Mouse (Mus musculus) regulatory T cell (primary cell): ENCODE measurements around the gene Parg.
"Not testable (repeated sequence)": the region's sequence is repeated elsewhere in the genome, so short reads cannot be mapped to it uniquely, and the experiment has no call there.

Source experiments
- in situ Hi-C: fragments of 300-600 bp; cut with MboI, MseI; formaldehyde crosslinking; loops from one replicate; pipeline ENCODE4 v1.15.1; 2025; ENCODE audit warnings: high pct_unique_total_duplicates

The Parg gene

GRCm38 (mm10) chr14:32176590-32176989 is 25.2 kb upstream of the Parg start:
- in situ Hi-C loops, result not testable (repeated sequence)

GRCm38 (mm10) chr14:32179393-32180195 is 22.2 kb upstream of the Parg start:
- in situ Hi-C loops, result no loop called here

- in situ Hi-C loops, result no loop called here
These were observed 20.9 kb upstream of the Parg start for GRCm38 (mm10) chr14:32180861-32181260.

GRCm38 (mm10) chr14:32183846-32184245 is 17.9 kb upstream of the Parg start:
- in situ Hi-C loops, result no loop called here

- in situ Hi-C loops, result no loop called here
These were observed 10.9 kb upstream of the Parg start for GRCm38 (mm10) chr14:32190627-32191391.

GRCm38 (mm10) chr14:32191926-32192325 is 9.8 kb upstream of the Parg start:
- in situ Hi-C loops, result no loop called here

- in situ Hi-C loops, result no loop called here
These were observed 9.3 kb upstream of the Parg start for GRCm38 (mm10) chr14:32192437-32192836.

GRCm38 (mm10) chr14:32193557-32193956 is 8.2 kb upstream of the Parg start:
- in situ Hi-C loops, result not testable (repeated sequence)

GRCm38 (mm10) chr14:32201354-32201753 is 395 bp upstream of the Parg start:
- in situ Hi-C loops, result loop anchor here (25.0 kb wide), 1 partner anchor 1164 kb away; no protein-coding TSS in a partner anchor

- in situ Hi-C loops, result loop anchor here (5.0 kb wide), 1 partner anchor 246 kb away; no protein-coding TSS in a partner anchor
These were observed 24.9 kb downstream of the Parg start for GRCm38 (mm10) chr14:32226601-32227000.

- in situ Hi-C loops, result loop anchor here (5.0 kb wide), 1 partner anchor 243 kb away; no protein-coding TSS in a partner anchor
These were observed 27.2 kb downstream of the Parg start for GRCm38 (mm10) chr14:32228996-32229395.

- in situ Hi-C loops, result no loop called here
These were observed 40.7 kb downstream of the Parg start for GRCm38 (mm10) chr14:32242401-32242800.

GRCm38 (mm10) chr14:32246019-32246418 is 44.3 kb downstream of the Parg start:
- in situ Hi-C loops, result no loop called here

- in situ Hi-C loops, result no loop called here
These were observed 47.9 kb downstream of the Parg start for GRCm38 (mm10) chr14:32249616-32250015.

GRCm38 (mm10) chr14:32260830-32261229 is 59.1 kb downstream of the Parg start:
- in situ Hi-C loops, result no loop called here

- in situ Hi-C loops, result no loop called here
These were observed 60.0 kb downstream of the Parg start for GRCm38 (mm10) chr14:32261741-32262140.

GRCm38 (mm10) chr14:32268999-32269398 is 67.2 kb downstream of the Parg start:
- in situ Hi-C loops, result no loop called here

- in situ Hi-C loops, result no loop called here
These were observed 67.8 kb downstream of the Parg start for GRCm38 (mm10) chr14:32269589-32269988.

- in situ Hi-C loops, result no loop called here
These were observed 99.9 kb downstream of the Parg start for GRCm38 (mm10) chr14:32301622-32302021.

- in situ Hi-C loops, result no loop called here
These were observed 100.7 kb downstream of the Parg start for GRCm38 (mm10) chr14:32302423-32302822.

- in situ Hi-C loops, result no loop called here
These were observed 103.2 kb downstream of the Parg start for GRCm38 (mm10) chr14:32304921-32305320.

GRCm38 (mm10) chr14:32309876-32310275 is 108.1 kb downstream of the Parg start:
- in situ Hi-C loops, result no loop called here
